Mouse (Mus musculus) embryonic facial prominence, embryonic 13.5 days (tissue): ENCODE results near the gene Nr2c1. TPM values are rescaled to one million over a fixed set of nuclear protein-coding genes. Genes with fewer than 3 reads are reported as not detected.
A peak's percentile ranks its signal among the peaks of the same experiment; 100 is the strongest.

Experiments used
- ATAC-seq: fragments of 200-750 bp; cut with Nextera tagmentation; 2 replicates; pipeline ENCODE4 v1.8.0; 2017; ENCODE audit warnings: low read depth; ENCODE audit not compliant: insufficient number of reproducible peaks, insufficient read depth, low FRiP score, low TSS enrichment
- H3K27ac ChIP-seq: fragments of 300-500 bp; sonication (generic); 2 replicates; pipeline ENCODE4 v1.5.1; 2015; ENCODE audit warnings: moderate library complexity, mild to moderate bottlenecking, inconsistent platforms
- H3K27me3 ChIP-seq: fragments of 300-500 bp; sonication (generic); 2 replicates; pipeline ENCODE4 v1.6.1; 2015; ENCODE audit warnings: mild to moderate bottlenecking, inconsistent platforms
- H3K36me3 ChIP-seq: fragments of 300-500 bp; sonication (generic); 2 replicates; pipeline ENCODE4 v1.6.1; 2015; ENCODE audit warnings: mild to moderate bottlenecking, inconsistent platforms
- H3K4me1 ChIP-seq: fragments of 300-500 bp; sonication (generic); 2 replicates; pipeline ENCODE4 v1.6.1; 2015; ENCODE audit warnings: inconsistent platforms
- H3K4me2 ChIP-seq: fragments of 300-500 bp; sonication (generic); 2 replicates; pipeline ENCODE4 v1.6.1; 2015; ENCODE audit warnings: moderate library complexity, mild to moderate bottlenecking, inconsistent platforms
- H3K4me3 ChIP-seq: fragments of 300-500 bp; sonication (generic); 2 replicates; pipeline ENCODE4 v1.5.1; 2015; ENCODE audit warnings: mild to moderate bottlenecking, inconsistent platforms
- H3K9ac ChIP-seq: fragments of 300-500 bp; sonication (generic); 2 replicates; pipeline ENCODE4 v1.6.1; 2015; ENCODE audit warnings: mild to moderate bottlenecking, inconsistent platforms
- H3K9me3 ChIP-seq: fragments of 300-500 bp; sonication (generic); 2 replicates; pipeline ENCODE4 v1.6.1; 2016; ENCODE audit warnings: inconsistent platforms
- WGBS: fragments of 180-500 bp; shearing (Covaris S2); methylation state at CpG from one replicate; pipeline ENCODE4 v1.1.7; 2015; ENCODE audit warnings: mixed read lengths; 5-methylcytosine and 5-hydroxymethylcytosine counted together
- polyA plus RNA-seq: library from polyadenylated mRNA; unstranded; fragments of >200 nt; fragmentation: Nextera tagmentation; extraction: Ambion mirVana; gene quantifications from 2 replicates; pipeline ENCODE4 v1.2.1, GENCODE M21; 2015

Gene Nr2c1
- polyA plus RNA-seq, 1 experiment from 2014 or later = 9.3 TPM

- Histone ChIP-seq H3K27me3 (no peaks in the 10 kb centered on the region), H3K9ac (no peak overlapping the region), H3K9me3 (no peaks in the 10 kb centered on the region), H3K4me2 (no peak overlapping the region), H3K4me1 (peaks cover 22% of the 10 kb centered on the region), H3K4me3 (no peak overlapping the region), H3K27ac (no peak overlapping the region), H3K36me3 (0 out of 2 replicates have a peak, but pooled peaks cover 6% of the 10 kb centered on the region)
- WGBS = 89% methylated on average over 3 of the region's 3 CpGs
- no peak for ATAC-seq
Observed at GRCm38 (mm10) chr10:94142427-94142826, 5.4 kb upstream of the Nr2c1 start.

DNA sequence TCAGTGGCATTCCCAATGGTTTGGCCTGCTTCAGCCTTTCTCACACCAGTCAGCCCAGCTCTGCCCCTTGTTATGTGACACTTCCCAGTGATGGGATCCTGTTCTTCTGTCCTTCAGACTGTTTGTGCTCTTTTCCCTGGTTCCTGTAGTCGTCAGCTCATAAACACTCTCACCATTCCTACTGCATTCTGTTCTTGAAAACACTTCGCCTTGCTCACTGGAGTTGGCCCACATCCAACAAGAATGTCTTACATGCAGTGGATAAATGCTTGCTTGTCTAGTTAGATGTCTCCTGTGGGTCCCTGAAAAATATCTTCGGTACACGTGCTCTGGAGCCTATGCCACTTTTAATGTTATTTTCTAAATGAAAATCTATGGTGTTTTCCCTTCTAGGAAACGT, 3.2 kb upstream of the Nr2c1 start:
- H3K9me3 ChIP-seq = no peaks in the 10 kb centered on the region
- H3K36me3 ChIP-seq = 0 out of 2 replicates have a peak, but pooled peaks cover 6% of the 10 kb centered on the region
- H3K4me1 ChIP-seq = peaks cover 22% of the 10 kb centered on the region
- H3K4me3 ChIP-seq = no peak overlapping the region
- no peak overlapping the region for H3K4me2 ChIP-seq
- WGBS = 63% methylated on average over 5 of the region's 5 CpGs
- H3K9ac ChIP-seq = no peak overlapping the region
- no peak overlapping the region for H3K27ac ChIP-seq
- no peak for ATAC-seq
- no peaks in the 10 kb centered on the region for H3K27me3 ChIP-seq

DNA sequence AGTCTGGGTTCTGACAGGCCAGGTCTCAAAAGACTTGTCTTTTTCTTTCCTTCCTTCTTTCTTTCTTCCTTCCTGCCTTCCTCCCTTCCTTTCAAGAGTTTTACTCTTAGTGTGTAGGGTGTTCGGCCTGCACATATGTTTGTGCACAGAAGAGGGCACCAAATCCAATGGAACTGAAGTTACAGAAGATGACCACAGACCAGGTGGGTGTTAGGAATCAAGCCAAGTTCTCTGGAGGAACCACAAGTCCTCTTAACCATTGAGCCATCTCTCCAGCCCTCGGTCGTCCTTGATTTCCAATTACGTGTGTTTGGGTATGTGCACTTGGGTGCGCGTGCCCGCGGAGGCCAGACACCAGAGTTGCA, 450 bp upstream of the Nr2c1 start:
- Histone ChIP-seq H3K27ac (peak overlapping the region; percentile 87; the same call in 1 of the 2 replicates), H3K4me3 (peak overlapping the region; percentile 88), H3K4me2 (peak overlapping the region; percentile 73), H3K27me3 (no peaks in the 10 kb centered on the region), H3K36me3 (no peaks in the 10 kb centered on the region), H3K9me3 (no peaks in the 10 kb centered on the region), H3K9ac (peak overlapping the region; percentile 93), H3K4me1 (peaks cover 22% of the 10 kb centered on the region)
- 11% methylated on average over 8 of the region's 8 CpGs for WGBS
- 0 out of 2 replicates have a peak, but pooled peaks have one; percentile 16 for ATAC-seq

DNA sequence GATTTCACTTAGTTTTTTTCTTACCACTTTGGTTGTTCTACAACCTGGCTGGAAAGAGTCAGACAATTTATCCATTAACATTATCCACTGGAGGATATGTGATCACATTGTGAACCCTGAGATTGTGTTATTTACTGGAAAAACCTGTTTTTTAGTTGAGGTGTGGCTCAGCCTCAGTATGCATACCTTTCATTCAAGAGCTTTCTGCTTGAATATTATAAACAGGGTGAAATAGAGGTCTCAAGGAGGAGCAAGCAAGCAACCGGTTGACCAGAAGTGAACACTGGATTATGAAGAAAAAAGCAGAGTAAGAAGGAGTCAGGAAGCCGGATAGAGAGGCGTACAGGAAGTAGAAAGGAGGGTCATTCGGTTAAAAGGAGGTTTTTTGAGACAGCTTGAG, 3.7 kb downstream of the Nr2c1 start:
- H3K9me3 ChIP-seq = no peaks in the 10 kb centered on the region
- H3K9ac ChIP-seq = no peak overlapping the region
- no peak for ATAC-seq
- H3K36me3 ChIP-seq = peaks cover 7% of the 10 kb centered on the region; the same call in 1 of the 2 replicates
- H3K4me1 ChIP-seq = peaks cover 22% of the 10 kb centered on the region
- WGBS = 50% methylated on average over 4 of the region's 4 CpGs
- 0 out of 2 replicates have a peak overlapping the region, but pooled peaks have one; percentile 44 for H3K27ac ChIP-seq
- no peaks in the 10 kb centered on the region for H3K27me3 ChIP-seq
- no peak overlapping the region for H3K4me3 ChIP-seq
- no peak overlapping the region for H3K4me2 ChIP-seq

GRCm38 (mm10) chr10:94153841-94154240, 6.0 kb downstream of the Nr2c1 start:
- ATAC-seq = peak; percentile 37; the same call in 1 of the 2 replicates
- no peak overlapping the region for H3K4me3 ChIP-seq

GRCm38 (mm10) chr10:94158962-94159361, 11.1 kb downstream of the Nr2c1 start:
- Histone ChIP-seq H3K36me3 (peaks cover 39% of the 10 kb centered on the region), H3K27me3 (no peaks in the 10 kb centered on the region), H3K4me3 (no peak overlapping the region), H3K9ac (no peak overlapping the region), H3K4me1 (no peaks in the 10 kb centered on the region), H3K4me2 (no peak overlapping the region), H3K27ac (no peak overlapping the region), H3K9me3 (no peaks in the 10 kb centered on the region)
- ATAC-seq = no peak
- 82% methylated on average over 6 of the region's 6 CpGs for WGBS

More at GRCm38 (mm10) chr10:94153841-94154240, 6.0 kb downstream of the Nr2c1 start:
- peaks cover 19% of the 10 kb centered on the region for H3K36me3 ChIP-seq
- H3K4me1 ChIP-seq = peaks cover 20% of the 10 kb centered on the region
- no peaks in the 10 kb centered on the region for H3K9me3 ChIP-seq
- no peak overlapping the region for H3K27ac ChIP-seq
- no peak overlapping the region for H3K9ac ChIP-seq
- no peaks in the 10 kb centered on the region for H3K27me3 ChIP-seq
- H3K4me2 ChIP-seq = no peak overlapping the region

GRCm38 (mm10) chr10:94159406-94159805, 11.6 kb downstream of the Nr2c1 start:
- WGBS = 86% methylated on average over 4 of the region's 4 CpGs
- ATAC-seq = no peak
- no peak overlapping the region for H3K4me2 ChIP-seq

GRCm38 (mm10) chr10:94161051-94161765, 13.4 kb downstream of the Nr2c1 start:
- no peak overlapping the region for H3K4me2 ChIP-seq
- no peaks in the 10 kb centered on the region for H3K4me1 ChIP-seq
- H3K27me3 ChIP-seq = no peaks in the 10 kb centered on the region
- no peak overlapping the region for H3K4me3 ChIP-seq
- WGBS = 86% methylated on average over 5 of the region's 5 CpGs
- no peak overlapping the region for H3K9ac ChIP-seq
- no peak overlapping the region for H3K27ac ChIP-seq
- no peaks in the 10 kb centered on the region for H3K9me3 ChIP-seq
- ATAC-seq = no peak
- H3K36me3 ChIP-seq = peaks cover 48% of the 10 kb centered on the region

More at GRCm38 (mm10) chr10:94159406-94159805, 11.6 kb downstream of the Nr2c1 start:
- peaks cover 40% of the 10 kb centered on the region for H3K36me3 ChIP-seq
- H3K27me3 ChIP-seq = no peaks in the 10 kb centered on the region
- H3K9ac ChIP-seq = no peak overlapping the region
- no peaks in the 10 kb centered on the region for H3K4me1 ChIP-seq
- H3K9me3 ChIP-seq = no peaks in the 10 kb centered on the region
- no peak overlapping the region for H3K4me3 ChIP-seq
- no peak overlapping the region for H3K27ac ChIP-seq

GRCm38 (mm10) chr10:94162031-94162430, 14.2 kb downstream of the Nr2c1 start:
- Histone ChIP-seq H3K4me1 (no peaks in the 10 kb centered on the region), H3K9ac (no peak overlapping the region), H3K9me3 (no peaks in the 10 kb centered on the region), H3K4me2 (no peak overlapping the region), H3K27ac (no peak overlapping the region), H3K27me3 (no peaks in the 10 kb centered on the region), H3K4me3 (no peak overlapping the region), H3K36me3 (peaks cover 54% of the 10 kb centered on the region)
- no peak for ATAC-seq
- WGBS = 92% methylated on average over 7 of the region's 7 CpGs

DNA sequence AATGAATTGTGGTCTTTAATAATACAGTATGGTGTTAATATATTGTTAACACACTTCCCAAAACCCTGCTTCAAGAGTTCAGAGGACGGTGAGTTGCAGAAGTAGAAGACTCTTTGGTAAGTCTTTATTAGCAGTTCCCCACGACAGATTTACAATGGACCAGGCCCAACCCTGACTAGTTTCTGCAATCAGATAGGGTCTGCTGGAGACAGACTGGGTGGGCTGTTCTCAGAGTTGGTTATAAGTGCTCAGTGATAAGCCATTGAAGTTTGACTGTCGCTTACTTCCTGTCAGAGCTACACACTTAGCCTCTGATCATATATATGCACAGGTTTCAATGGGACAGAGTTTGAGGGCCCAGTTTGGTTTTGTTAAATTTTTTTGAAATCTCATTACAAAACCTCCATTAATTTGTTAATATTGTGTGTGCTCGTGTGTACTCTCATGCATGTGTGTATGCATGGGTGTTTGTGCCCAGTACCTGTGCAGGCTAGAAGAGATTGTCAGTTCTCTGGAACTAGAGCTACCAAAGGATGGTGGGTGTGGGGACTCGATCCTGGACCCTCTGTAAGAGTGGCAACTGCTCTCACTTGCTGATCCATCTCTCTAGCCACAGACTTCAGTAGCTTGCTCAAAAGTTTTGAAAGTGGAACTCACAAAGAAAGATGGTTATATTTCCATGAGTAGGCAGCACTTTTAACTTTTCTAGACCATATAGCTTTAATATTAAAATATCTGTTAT, 16.5 kb downstream of the Nr2c1 start:
- Histone ChIP-seq H3K36me3 (peaks cover 60% of the 10 kb centered on the region), H3K9ac (no peak overlapping the region), H3K27me3 (no peaks in the 10 kb centered on the region), H3K4me2 (no peak overlapping the region), H3K27ac (no peak overlapping the region), H3K4me1 (no peaks in the 10 kb centered on the region), H3K4me3 (no peak overlapping the region), H3K9me3 (no peaks in the 10 kb centered on the region)
- no peak for ATAC-seq
- WGBS = 86% methylated on average over 5 of the region's 5 CpGs

DNA sequence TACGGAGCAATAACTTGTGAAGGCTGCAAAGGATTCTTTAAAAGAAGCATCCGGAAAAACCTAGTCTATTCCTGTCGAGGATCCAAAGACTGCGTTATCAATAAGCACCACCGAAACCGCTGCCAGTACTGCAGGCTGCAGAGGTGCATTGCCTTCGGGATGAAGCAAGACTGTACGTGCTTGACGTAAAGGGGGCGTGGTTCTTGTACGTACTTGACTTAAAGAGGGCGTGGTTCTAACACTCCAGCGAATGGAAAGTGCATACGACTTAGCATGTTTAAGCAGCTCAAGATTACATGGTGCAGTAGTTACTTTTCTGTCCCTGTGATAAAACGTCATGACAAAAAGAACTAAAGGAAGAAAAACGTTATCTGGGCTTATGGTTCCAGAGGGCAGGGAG, 17.6 kb downstream of the Nr2c1 start:
- no peak overlapping the region for H3K9ac ChIP-seq
- H3K4me2 ChIP-seq = no peak overlapping the region
- WGBS = 83% methylated on average over 16 of the region's 16 CpGs
- H3K36me3 ChIP-seq = peaks cover 61% of the 10 kb centered on the region
- no peak overlapping the region for H3K27ac ChIP-seq
- H3K4me1 ChIP-seq = no peaks in the 10 kb centered on the region
- H3K9me3 ChIP-seq = no peaks in the 10 kb centered on the region; the same call in 1 of the 2 replicates
- no peak for ATAC-seq
- no peak overlapping the region for H3K4me3 ChIP-seq
- H3K27me3 ChIP-seq = no peaks in the 10 kb centered on the region
